Mouse (Mus musculus) urinary bladder, postnatal 10 days (tissue): ENCODE data around the gene Ceacam19.

ENCODE experiments used
- DNase-seq: peaks from one replicate; pipeline ENCODE4 v3.0.0; 2022; ENCODE audit warnings: low spot score

The Ceacam19 gene

DNA sequence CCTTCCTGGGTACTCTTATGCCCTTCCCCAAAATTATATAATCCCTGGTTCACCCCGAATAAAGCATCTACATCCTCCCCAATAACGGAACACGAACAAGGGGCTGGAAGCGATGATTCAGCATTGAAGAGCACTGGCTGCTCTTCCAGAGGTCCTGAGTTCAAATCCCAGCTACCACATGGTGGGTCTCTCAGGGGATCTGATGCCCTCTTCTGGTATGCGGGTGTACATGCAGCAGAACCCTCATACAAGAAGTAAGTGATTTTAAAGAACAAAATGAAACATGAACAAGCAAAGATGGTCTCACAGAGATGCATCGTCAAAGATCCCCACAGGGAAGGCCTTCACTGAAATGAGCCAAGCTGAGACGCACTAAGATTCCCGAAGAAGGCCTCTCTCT is 7.0 kb downstream of the Ceacam19 start:
- DNase-seq: no peak

DNA sequence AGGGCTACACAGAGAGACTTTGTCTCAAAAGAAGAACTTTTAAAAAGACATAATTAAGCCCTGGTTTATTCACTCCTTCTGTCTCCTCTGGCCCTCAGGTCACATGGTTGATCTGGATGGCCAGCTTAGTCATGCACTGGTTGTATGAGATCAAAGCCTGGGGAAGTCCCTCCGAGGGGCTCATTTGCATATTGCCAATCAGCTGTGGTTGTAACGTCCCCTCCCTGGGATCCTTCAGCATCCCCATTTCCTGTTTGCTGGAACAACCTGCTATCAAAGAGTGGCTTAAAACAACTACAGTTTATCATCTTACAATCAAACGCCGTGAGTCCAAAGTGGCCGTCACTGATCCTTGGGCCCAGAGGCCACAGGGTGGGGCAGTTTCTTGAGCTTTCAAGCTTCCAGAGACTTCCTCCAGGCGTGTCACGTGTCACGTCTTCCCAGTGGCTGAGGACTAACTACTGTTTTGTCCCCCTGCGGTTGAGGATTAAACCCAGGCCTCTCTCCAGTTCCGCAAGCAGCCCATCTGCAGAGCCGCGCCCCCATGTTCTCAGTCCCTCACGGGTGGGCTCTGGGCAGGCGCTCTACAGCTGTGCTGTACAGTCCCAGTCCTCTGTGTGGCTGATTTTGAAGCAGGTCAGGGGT is 10.9 kb downstream of the Ceacam19 start:
- no peak for DNase-seq

DNA sequence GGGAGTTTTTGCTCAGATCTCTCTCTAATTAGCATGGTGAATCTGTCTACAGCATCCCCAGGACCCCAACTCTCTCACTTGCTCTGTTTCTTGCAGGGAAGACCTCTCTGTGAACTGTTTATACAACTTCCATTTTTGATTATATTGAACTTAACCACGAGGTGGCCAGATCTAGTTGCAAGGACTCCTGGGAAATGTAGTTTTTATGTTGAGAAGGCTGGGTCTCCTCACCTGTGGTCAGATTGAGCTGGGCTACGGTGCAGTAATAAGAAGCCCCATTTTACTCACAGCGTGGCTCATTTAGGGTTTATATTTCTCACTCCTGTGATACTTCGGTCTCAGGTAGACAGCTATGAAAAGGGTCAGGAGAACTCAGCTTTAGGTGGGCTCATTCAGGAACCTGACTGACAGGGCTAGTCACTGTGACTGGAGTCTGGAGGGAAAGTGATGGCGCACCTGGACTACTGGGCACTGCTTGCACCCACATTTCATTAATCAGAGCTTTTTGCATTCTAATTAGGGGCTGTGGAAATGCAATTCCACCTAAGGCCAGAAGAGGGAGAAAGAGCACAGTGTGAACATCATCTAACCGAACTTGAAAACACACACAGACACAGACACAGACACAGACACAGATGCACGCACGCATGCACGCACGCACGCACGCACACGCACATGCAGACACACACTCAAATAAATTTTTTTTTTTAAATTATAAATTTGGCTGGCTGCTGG is 11.7 kb downstream of the Ceacam19 start:
- no peak for DNase-seq

DNA sequence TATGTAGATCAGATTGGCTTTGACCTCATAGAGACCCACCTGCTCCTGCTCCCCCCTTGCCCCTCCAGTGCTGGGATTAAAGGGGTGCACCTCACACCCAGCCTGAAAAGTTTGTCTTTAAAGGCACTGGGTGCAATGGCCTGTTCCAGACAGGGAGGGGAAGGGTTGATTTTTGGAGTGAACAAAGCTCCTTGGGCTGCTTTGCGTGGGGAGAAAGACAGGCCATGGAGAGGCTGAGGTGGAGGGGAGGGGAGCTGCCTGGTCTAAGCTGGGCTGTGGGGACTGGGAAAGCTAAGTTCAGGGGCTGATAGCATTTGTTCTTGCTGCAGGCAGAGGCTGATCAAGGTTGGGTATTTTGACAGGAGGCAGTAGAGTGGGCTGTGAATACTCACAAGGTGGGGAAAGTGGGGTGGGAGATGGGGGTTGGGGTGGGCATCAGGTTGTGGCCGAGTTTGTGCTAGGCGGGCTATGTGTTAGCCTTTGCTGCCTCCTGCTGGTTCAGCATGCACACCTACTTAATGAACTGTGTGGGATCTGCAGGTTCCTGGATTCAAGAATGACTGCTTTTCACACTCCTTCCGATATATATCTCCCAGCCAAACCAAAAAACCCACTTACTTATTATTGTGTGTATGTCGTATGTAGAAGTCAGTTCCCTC is 15.7 kb downstream of the Ceacam19 start:
- no peak for DNase-seq

DNA sequence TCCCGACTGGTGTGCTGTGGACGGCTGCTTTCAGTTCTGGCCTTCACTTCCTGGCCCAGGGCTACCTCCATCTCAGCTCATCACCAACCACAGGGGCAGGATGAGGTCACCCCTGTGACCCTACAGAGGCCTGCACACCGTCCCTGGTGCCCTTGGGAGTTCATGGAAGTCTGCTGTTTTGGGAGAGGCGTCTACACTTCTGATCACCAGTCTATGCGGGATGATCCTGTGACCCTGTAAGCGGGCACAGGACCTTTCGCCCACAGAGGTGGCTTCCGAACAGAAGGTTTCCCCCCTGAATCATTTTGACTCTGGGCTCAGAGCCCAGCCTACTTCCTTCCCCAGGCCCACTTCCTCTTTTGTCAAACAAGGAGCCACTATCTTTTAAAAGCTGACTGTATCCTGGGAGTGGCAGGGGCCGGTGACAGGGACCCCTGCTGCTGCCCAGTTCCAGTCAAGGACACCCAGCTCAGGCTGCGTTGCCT is 16.6 kb downstream of the Ceacam19 start:
- DNase-seq: no peak

DNA sequence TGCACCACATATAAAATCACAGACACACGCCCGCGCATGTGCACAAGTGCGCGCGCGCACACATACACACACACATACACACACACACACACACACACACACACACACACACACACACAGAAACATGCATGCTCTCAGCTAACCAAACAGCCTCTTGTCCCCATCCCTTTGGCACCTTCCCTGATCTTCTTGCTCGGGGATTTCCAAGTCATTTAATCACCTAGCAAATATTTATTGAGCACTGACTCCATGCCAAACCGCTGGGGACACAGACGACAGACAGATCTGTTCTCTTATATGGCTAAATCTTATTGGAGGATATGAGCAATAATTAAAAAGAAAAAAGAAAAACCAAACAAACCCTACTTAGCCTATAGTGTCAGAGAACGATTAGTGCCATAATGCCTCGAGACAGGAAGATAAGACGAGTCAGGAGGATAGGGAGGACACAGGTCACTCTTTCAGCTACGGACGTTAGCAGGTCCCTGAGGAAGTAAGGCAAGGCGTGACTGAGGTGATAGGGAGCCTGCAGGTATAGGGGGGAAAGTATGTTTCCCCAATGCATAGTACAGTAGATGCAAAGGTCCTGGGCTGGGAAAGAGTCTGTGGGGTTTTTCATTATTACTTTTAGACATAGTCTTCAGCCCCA is 19.9 kb downstream of the Ceacam19 start:
- no peak for DNase-seq

DNA sequence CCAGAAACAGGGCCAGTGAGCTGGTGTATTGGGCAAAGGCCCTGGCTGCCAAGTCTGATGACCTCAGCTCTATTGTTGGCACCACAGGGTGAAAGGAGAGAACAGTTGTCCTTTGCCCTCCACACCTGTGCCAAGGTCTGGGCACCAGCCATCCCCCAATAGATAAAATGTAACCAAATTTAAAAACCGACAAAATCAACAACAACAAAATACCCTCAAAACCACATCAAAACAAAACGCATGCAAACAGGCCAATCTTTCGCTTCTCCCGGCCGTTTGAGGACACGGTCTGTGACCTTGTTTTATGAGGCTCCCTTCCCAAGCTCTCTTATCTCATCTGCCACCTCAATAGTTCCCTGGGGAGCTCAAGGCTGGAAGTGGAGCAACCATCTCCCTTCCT is 21.3 kb downstream of the Ceacam19 start:
- DNase-seq: no peak

DNA sequence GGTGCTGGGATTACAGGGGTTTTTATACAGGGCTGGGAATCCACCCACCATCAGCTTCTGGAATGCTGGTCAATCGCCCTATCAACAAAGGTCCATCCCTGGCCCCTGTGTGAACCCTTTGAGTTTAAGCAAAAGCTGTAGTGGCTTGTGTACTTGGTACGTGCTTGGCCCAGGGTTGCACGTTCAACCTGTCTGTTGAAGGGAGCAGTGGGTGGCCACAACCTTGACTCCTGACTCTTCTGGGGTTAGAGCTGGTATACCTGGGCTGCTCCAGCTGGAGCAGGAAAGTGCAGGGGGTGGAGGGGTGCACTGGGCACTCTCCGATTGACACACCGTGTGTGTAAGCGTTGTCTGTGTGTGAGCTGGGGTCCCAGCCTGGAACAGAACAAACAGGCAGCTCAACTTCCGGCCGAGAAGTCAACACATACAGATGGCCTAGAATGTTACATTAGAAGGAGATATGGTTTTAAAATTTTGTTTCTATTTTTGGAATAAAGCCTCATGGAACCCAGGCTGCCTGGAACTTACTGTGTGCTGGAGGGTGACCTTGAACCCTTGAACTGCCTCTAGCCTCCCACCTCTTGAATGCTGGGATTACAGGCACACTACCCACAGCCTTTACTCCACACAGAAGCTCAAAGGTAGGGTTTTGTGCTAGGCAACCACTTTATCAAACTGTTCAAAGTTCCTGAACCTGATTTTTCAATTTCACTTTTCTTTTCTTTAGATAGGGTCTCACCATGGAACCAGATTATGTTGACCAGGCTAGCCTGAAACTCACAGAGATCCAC is 22.3 kb downstream of the Ceacam19 start:
- no peak for DNase-seq

DNA sequence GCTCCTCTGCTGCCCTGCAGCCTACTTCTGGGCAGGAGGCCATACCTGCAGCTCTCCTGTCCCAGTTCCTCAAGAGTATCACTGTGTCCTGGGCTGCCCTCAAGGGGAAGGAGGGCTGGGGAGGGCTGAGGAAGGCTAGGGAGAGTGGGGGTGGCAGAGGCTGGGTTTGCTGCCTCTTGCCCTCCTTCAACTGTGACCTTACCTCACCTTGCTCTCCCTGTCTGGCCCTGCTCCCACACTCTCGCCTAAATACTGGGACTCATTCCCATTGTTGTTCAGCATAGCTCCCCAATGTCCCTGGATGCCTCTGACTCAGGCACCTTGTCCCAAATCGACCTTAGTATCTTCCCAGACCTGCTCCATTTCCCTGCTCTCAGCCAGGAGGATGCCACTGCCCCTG is 23.5 kb downstream of the Ceacam19 start:
- no peak for DNase-seq

DNA sequence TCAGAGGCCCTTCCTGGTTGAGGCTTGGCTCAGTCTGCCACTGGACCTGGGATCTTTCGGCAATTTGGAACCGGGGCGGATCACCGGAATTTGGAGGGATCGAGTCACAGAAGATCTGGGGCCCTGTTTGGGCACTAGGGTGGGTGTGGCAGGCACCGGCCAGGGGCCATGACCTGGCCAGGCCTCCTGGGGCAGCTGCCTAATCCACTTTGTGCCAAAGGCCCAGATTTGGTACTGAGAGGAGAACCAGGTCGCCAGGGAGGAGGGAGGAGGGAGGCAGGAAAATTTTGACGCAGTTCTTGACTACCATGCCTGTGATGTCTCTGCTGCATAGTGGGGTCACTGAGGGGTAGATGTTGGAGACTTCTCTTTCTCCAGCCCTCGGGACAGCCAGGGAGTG is 26.6 kb downstream of the Ceacam19 start, which contains the start of gene Ceacam16:
TSS of gene Ceacam16 (minus strand) at position 101 of the 400 bp plus-strand sequence.
- no peak for DNase-seq

DNA sequence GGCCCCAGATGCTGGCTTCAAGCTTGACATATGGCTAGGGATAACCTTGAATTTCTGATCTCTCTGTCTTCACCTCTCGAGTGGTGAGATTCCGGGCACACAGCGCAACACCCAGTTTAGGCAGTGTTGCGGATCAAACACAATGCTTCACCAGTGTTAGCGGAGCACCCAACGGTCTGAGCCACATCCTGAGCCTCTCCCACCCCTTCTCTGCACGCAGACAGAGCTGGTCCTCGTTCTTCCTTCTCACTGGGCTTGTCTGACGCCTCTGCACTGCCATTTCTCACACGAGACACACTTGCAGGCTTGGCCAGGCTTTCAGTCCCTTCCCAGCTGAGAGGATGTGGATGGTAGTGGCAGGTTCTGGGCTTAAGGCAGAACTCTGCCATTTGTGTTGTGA is 28.0 kb downstream of the Ceacam19 start:
- no peak for DNase-seq

DNA sequence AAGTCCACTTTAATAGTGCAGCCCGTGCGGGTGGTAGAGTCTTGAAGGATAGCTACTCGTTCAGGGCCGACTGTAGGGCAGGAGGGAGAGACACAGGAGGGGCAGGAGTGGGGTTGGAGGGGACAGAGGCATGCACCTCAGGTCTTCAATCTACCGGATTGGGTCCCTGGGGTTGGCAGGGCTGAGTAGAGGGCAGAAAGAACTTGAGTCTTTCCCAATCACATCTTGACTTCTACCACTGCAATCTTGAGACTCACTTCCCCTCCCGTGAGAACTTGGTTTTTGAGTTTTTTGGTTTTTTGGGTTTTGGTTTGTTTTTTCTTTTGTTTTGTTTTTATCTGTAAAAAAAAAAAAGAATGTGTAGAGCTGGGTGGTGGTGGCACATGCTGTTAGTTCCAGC is 31.5 kb downstream of the Ceacam19 start:
- DNase-seq: no peak

DNA sequence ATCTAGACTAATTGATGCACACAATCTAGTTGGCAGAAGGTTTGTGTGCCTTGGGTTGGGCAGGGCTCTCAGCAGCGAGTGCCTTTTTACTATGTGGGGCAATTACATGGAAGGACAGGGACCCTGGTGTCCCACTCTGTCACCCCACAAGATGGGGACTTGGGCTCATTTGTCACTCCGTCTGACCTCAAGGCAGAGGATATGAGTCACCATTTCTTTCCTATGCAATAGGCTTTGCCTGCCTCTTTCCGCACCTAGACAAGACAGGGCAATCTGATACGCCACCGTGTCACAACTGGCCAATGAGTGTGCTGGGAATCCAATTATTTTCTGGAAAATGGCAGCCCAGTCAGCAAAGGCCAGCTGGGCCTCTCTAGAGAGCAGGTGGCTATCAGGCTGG is 32.1 kb downstream of the Ceacam19 start:
- DNase-seq: no peak

DNA sequence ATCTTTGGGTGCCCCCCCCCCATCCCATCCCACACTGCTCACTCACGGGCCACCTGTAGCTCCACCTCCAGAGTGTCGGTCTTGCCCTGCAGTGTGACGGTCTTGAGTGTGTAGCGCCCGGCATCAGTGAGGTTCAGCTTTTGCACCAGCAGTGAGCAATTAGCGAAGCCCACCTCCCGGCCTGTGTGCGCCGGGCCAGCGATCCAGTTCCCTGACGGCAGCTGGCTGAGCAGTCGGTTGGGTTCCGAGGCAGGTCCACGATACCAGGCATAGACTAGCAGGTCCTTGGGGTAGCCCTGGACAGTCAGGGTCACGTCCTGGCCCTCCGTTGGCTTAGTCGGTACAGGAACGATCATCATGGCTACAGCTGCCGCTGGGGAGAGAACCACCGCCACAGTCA is 34.2 kb downstream of the Ceacam19 start:
- DNase-seq: no peak

DNA sequence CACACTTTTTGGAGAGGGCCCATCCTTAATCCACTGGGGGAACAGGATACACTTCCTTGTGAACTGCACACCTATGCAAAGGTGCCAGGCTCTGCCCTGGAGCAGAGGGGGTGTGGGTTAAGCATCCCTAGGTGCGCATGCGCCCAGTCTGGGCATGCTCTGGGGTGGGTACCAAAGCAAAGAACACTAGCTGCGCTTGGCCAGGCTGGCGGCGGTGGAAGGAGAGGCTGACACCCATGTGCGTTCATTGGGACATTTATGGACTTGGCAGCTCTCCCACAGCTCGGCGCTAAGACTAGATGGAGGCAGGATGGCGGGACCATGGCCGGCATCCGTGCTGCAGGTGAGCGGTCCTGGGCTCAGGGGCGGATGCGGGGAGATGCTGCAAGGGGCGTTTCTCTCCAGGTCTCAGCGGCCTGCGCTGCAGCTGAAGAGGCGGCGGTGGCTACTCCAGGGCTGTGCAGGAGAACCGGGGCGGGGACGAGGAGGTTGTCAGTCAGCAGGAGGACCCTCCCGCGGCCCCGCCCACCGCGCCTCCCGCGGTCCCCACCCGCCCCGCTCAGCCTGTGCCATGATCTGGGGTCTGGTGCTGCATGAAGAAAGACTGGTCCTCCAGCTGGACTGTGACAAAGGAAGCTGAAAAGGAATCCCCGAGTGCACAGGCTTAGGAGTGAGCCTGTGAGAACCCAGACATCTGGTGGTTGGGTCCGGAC is 35.8 kb downstream of the Ceacam19 start, which contains the start of gene Gm19345:
TSS of gene Gm19345 (plus strand) at position 146 of the 713 bp plus-strand sequence.
- no peak for DNase-seq

DNA sequence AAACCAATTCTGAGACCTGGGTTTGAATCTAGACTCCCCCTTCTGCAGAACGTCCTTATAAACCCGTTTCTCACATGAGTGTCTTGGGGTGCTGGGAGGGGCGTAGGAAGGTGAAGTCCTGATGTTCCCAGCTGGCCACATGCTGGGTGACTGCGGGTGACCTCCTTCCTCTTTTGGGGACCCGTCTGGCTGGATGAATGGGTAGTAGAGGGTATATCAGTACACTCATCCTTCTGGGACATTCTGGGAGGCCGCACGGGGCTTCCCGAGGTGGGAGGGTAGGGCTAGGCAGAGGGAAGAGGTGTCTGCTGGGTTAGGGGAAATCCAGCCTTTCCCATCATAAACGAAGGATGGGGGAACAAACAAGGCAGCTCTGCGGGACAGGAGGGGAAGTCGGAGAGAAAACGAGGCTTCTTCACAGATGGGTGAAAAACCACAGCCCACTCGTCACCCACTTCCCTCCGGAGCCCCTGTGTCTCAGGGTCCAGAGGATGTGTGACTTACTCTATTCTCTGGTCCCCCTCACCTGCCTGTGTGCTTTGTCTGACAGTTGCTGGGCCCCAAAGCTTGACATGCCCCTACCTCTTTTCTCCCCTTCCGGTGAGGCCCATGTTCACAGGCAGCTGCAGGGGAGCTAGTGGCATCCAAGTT is 43.1 kb downstream of the Ceacam19 start:
- no peak for DNase-seq

DNA sequence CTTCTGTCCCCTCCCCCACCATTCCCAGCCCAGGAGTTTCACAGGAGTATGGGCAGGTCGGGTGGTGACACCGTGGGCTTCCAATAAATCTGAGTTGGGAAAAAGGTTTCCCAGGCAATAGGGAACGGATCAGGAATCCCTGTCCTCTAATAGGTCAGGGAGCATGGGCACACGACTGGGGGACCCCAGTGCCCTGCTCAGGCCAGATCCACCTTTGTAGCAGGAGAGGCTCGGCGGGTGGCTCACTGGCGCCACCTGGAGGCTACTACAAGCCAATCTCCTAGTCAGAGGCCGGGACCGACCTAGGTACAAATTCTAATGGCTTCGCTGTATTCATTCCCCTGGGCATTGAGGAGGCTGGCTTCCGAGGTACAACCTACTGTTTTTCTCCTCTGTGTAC is 44.2 kb downstream of the Ceacam19 start:
- no peak for DNase-seq

DNA sequence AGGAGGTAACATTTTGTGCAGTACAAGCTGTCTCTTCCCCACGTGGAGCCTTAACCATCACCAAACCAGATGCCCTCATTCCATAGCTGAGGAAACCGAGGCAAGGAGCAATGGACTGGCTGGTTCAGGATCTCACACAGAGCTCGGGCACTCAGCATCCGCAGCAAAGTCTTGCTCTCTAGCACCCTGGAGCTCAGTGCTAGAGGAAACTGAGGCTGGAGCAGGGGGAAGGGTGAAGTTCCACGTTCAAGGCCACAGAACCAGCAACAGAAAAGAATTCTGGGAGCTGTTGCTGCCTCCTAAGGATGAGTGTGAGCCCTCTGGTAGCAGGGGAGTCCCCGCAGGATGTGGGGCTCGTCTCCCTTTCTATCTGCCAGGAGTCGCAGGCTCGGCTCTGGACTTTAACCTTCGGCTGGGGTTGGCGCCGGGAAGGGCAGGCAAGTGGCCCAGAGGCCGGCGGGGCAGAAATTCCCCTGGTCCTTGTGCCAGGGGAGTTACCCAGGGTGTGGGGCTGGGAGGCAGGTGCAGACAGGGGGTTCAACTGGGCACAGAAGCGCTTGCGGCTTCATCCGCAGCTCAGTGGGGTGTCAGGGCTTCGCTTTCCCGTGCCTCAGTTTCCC is 44.8 kb downstream of the Ceacam19 start:
- DNase-seq: no peak

DNA sequence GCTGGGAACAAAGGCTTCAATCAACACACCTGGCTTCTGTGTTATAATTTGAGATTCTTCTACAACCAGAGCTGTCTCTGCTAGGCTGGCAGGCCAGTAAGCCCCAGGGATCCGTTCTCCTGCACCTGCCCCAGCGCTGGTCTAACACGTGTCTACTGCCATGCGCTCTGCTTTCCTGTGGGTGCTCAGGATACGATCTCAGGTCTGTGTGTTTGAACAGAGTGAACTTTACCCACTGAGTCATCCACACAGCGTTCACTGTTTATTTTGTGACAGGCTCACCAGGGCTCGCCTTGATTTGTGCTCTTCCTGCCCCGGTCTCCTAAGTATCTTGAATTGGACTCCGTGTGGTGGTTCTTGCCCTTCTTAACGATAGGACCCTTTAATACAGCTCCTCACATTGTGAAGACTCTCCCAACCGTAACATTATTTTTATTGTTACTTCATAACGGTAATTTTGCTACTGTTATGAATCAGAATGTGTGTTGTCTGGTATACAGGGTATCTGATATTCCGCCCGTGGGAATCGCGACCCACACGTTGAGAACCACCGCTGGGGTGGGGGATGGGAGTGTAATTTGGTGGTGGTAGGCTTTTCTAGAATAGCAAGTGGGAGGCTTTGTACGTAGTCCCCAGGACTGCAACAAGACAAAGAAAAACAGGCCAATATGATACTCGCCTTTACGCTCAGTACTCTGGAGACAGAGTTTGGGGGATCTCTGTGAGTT is 45.9 kb downstream of the Ceacam19 start:
- no peak for DNase-seq
